Mouse (Mus musculus) bone marrow, adult 2 months (tissue): ENCODE results near the gene Pgk1.

Experiments used
- CTCF ChIP-seq: fragments of 200-500 bp; IDR thresholded peaks from 2 replicates; pipeline ENCODE4 v1.5.1; 2011; ENCODE audit warnings: low read length, control low read depth; ENCODE audit not compliant: control insufficient read depth, insufficient read depth
- POLR2A ChIP-seq: fragments of 200-500 bp; IDR thresholded peaks from 2 replicates; pipeline ENCODE4 v1.6.1; 2011; ENCODE audit warnings: low read depth, mild to moderate bottlenecking, control low read depth, low read length, borderline replicate concordance; ENCODE audit not compliant: control insufficient read depth

DNA sequence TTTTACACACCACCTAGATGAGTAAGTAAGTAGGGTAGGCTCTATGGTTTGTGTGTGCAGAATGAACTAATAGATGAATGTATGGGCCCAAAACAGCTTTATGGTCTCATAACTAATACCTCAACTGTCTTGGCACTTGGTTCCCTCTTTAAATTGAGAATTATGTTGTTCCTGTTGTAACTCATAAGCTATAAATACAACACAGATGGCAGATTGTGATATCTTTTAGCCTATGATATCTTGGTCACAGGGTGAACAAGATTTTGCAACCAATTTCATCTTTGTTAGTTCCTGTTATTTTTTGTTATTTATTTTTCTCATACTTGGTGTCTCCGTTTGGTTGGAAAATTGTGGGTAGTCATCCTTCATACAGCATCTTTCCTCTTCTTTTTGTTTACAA, 38.7 kb upstream of the Pgk1 start:
- TF ChIP-seq CTCF (no peak), POLR2A (no peak)
